Mouse (Mus musculus): Measurements from ENCODE around the gene 4930513O06Rik. TPM values are rescaled to one million over a fixed set of nuclear protein-coding genes. Genes with fewer than 3 reads are reported as not detected.

Gene 4930513O06Rik
- not detected for total RNA-seq (2021)

- DNase-seq (ENCODE audit: extremely low spot score in 1 of 2, low spot score in 1 of 2) = no peak
Observed at GRCm38 (mm10) chrX:139085943-139086342, at the start of gene 4930513O06Rik. TSS of gene 4930513O06Rik (plus strand) at chrX:139086243.

- DNase-seq (ENCODE audit: extremely low spot score in 1 of 2, low spot score in 1 of 2) = no peak
Observed at GRCm38 (mm10) chrX:139037666-139038065, 48.4 kb upstream of the 4930513O06Rik start.

DNA sequence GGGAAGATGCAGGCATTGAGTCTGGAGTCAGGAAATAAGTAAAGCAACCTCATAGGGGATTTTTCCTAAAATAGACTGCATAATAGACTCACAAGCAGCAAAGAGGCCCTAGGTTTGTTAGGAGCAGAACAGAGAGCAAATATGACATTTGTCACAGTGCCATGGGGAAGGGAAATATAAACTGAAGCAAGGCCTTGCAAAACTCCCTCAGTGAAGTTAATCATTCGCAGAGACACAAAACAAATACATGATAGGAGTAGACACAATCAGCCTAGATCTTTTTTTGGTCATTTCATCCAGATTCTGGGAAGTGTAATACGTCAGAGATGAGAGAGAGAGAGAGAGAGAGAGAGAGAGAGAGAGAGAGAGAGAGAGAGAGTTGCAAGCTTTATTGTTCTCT, 46.7 kb upstream of the 4930513O06Rik start:
- DNase-seq (ENCODE audit: extremely low spot score in 1 of 2, low spot score in 1 of 2) = no peak

- DNase-seq (ENCODE audit: extremely low spot score in 1 of 2, low spot score in 1 of 2) = no peak
Observed at GRCm38 (mm10) chrX:139041148-139041547, 44.9 kb upstream of the 4930513O06Rik start.

GRCm38 (mm10) chrX:139051976-139052375, 34.1 kb upstream of the 4930513O06Rik start:
- DNase-seq (ENCODE audit: extremely low spot score in 1 of 2, low spot score in 1 of 2) = no peak

- no peak for DNase-seq (ENCODE audit: extremely low spot score in 1 of 2, low spot score in 1 of 2)
Observed at GRCm38 (mm10) chrX:139053149-139053548, 32.9 kb upstream of the 4930513O06Rik start.

DNA sequence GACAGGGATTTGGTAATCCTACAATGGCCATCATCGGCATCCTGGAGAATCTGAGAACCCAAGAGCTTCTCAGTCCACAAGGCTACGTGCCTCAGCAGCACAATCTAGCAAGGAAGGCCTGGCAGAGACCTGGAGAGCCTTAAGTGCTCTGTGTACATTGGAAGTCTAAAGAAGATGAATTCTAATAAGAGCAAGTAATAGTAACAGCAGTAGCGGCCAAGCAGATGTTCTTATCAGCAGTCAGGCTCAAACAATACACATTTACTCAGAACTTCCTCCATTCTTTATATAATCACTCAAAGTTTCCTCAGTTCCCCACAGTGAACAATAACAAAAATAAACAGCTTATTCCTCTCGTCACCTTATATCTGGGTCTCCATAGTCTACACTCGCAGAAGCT, 22.0 kb upstream of the 4930513O06Rik start:
- no peak for DNase-seq (ENCODE audit: extremely low spot score in 1 of 2, low spot score in 1 of 2)

- DNase-seq (ENCODE audit: extremely low spot score in 1 of 2, low spot score in 1 of 2) = no peak
Observed at GRCm38 (mm10) chrX:139078493-139078892, 7.5 kb upstream of the 4930513O06Rik start.

GRCm38 (mm10) chrX:139085077-139085476, 966 bp upstream of the 4930513O06Rik start, which contains the start of gene Serpina7:
TSS of gene Serpina7 (minus strand) at chrX:139085236.
- no peak for DNase-seq (ENCODE audit: extremely low spot score in 1 of 2, low spot score in 1 of 2)

DNA sequence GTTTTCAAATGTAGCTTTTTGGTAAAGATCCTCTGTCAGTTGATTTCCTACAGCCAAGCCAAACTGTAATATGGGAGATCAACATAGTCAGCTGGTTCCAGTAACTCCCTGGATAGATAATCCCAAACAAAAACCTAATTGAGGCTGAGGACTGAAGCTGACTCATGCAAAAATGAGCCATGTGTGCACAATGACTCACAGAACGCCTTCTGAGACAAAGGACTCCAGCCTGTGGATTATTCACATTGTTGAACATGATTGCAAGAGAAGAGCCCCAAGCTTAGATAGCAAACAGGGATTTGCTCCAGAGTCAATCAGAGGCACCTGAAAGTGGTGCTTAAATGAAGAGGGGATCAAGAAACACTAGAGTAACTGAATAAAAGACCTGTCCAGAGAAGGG, 11.2 kb downstream of the 4930513O06Rik start:
- DNase-seq (ENCODE audit: extremely low spot score in 1 of 2, low spot score in 1 of 2) = no peak

- DNase-seq (ENCODE audit: extremely low spot score in 1 of 2, low spot score in 1 of 2) = no peak
Observed at GRCm38 (mm10) chrX:139134031-139134430, 48.0 kb downstream of the 4930513O06Rik start.

Other genes with a start within 250 kb of the 4930513O06Rik start
- gene Nrk, start 171.8 kb upstream of the 4930513O06Rik start, total RNA-seq (2021) = under 1 TPM; 0.10 to 0.16 TPM
- gene Serpina7, start 1.0 kb upstream of the 4930513O06Rik start, total RNA-seq (2021) = not detected
- gene 4933428M09Rik, start 93.0 kb downstream of the 4930513O06Rik start, total RNA-seq (2021) = not detected
- 1 to 10 TPM; 2.3 to 4.2 TPM for gene Mum1l1, start 123.8 kb downstream of the 4930513O06Rik start, total RNA-seq (2021)
- gene Trap1a, start 247.4 kb downstream of the 4930513O06Rik start, total RNA-seq (2021) = not detected

All from layer of hippocampus, postnatal 25 days (tissue).